Mouse (Mus musculus) embryonic facial prominence, embryonic 14.5 days (tissue): ENCODE results near the gene Zfp729a. TPM values are rescaled to one million over a fixed set of nuclear protein-coding genes. Genes with fewer than 3 reads are reported as not detected.
A peak's percentile ranks its signal among the peaks of the same experiment; 100 is the strongest.
"Not testable (repeated sequence)": the region's sequence is repeated elsewhere in the genome, so short reads cannot be mapped to it uniquely, and the experiment has no call there.

ENCODE experiments used
- ATAC-seq: fragments of 200-750 bp; cut with Nextera tagmentation; 2 replicates; pipeline ENCODE4 v1.8.0; 2017; ENCODE audit warnings: low read depth, moderate number of reproducible peaks, moderate TSS enrichment
- DNase-seq: peaks from one replicate; pipeline ENCODE4 v3.0.0-alpha.2; 2015; ENCODE audit warnings: low spot score
- H3K27ac ChIP-seq: fragments of 300-500 bp; sonication (generic); replicated peaks from 2 replicates; pipeline ENCODE4 v1.5.1; 2014; ENCODE audit warnings: low read depth, mild to moderate bottlenecking, low read length, moderate library complexity
- H3K27me3 ChIP-seq: fragments of 300-500 bp; sonication (generic); replicated peaks from 2 replicates; pipeline ENCODE4 v1.6.1; 2014; ENCODE audit warnings: low read length; ENCODE audit not compliant: control insufficient read depth, insufficient read depth
- H3K36me3 ChIP-seq: fragments of 300-500 bp; sonication (generic); 2 replicates; pipeline ENCODE4 v1.6.1; 2014; ENCODE audit warnings: low read length, mixed read lengths; ENCODE audit not compliant: control insufficient read depth, insufficient read depth
- H3K4me1 ChIP-seq: fragments of 300-500 bp; sonication (generic); 2 replicates; pipeline ENCODE4 v1.6.1; 2014; ENCODE audit warnings: antibody characterized with exemption, low read length; ENCODE audit not compliant: control insufficient read depth, insufficient read depth
- H3K4me2 ChIP-seq: fragments of 300-500 bp; sonication (generic); 2 replicates; pipeline ENCODE4 v1.6.1; 2014; ENCODE audit warnings: low read depth, mild to moderate bottlenecking, low read length, moderate library complexity, mixed read lengths
- H3K4me3 ChIP-seq: fragments of 300-500 bp; sonication (generic); 2 replicates; pipeline ENCODE4 v1.5.1; 2014; ENCODE audit warnings: low read depth, mild to moderate bottlenecking, low read length
- H3K9ac ChIP-seq: fragments of 300-500 bp; sonication (generic); 2 replicates; pipeline ENCODE4 v1.6.1; 2014; ENCODE audit warnings: low read depth, mild to moderate bottlenecking, low read length, moderate library complexity, mixed read lengths
- H3K9me3 ChIP-seq: fragments of 300-500 bp; sonication (generic); 2 replicates; pipeline ENCODE4 v1.6.1; 2016; ENCODE audit warnings: low read length; ENCODE audit not compliant: control insufficient read depth
- WGBS: fragments of 180-500 bp; shearing (Covaris S2); extraction: QIAGEN DNeasy Blood & Tissue Kit; methylation state at CpG from one replicate; pipeline ENCODE4 v1.1.7; 2014; 5-methylcytosine and 5-hydroxymethylcytosine counted together
- polyA plus RNA-seq: library from polyadenylated mRNA; unstranded; fragments of >200 nt; fragmentation: Nextera tagmentation; extraction: Ambion mirVana; gene quantifications from 2 replicates; pipeline ENCODE4 v1.2.1, GENCODE M21; 2014

Gene Zfp729a
- 3.9 and 4.3 TPM in 2 replicates for polyA plus RNA-seq

GRCm38 (mm10) chr13:67637294-67638007 lies at the start of gene Zfp729a, which contains the start of gene Gm49345:
Gene Zfp729a (minus strand): TSS chr13:67637791.
Gene Gm49345 (minus strand): TSS chr13:67637769.
- H3K36me3 ChIP-seq, result no peaks in the 10 kb centered on the region
- peak within 1 kb of the TSS; percentile 57; the same call in 1 of the 2 replicates for H3K27ac ChIP-seq
- H3K4me3 ChIP-seq, result peak within 1 kb of the TSS; percentile 71
- DNase-seq (peak; percentile 97), ATAC-seq (peak; percentile 100)
- WGBS, result under 1% methylated on average over 18 of the region's 19 CpGs
- peak within 1 kb of the TSS; percentile 73 for H3K9ac ChIP-seq
- H3K9me3 ChIP-seq, result no peaks in the 10 kb centered on the region
- peak within 1 kb of the TSS; percentile 44 for H3K4me2 ChIP-seq
- H3K4me1 ChIP-seq, result no peaks in the 10 kb centered on the region
- H3K27me3 ChIP-seq, result no peaks in the 10 kb centered on the region

GRCm38 (mm10) chr13:67686971-67687370 lies 49.4 kb upstream of the Zfp729a start, which contains the start of gene Zfp738:
Gene Zfp738 (minus strand): TSS chr13:67687071.
- H3K27ac ChIP-seq, result no peak within 1 kb of the TSS
- H3K36me3 ChIP-seq, result no peaks in the 10 kb centered on the region
- no peak for DNase-seq
- no peak within 1 kb of the TSS for H3K4me3 ChIP-seq
- no peaks in the 10 kb centered on the region for H3K9me3 ChIP-seq
- no peak for ATAC-seq
- no peaks in the 10 kb centered on the region for H3K4me1 ChIP-seq
- H3K9ac ChIP-seq, result no peak within 1 kb of the TSS
- WGBS, result 84% methylated on average over 4 of the region's 4 CpGs
- no peaks in the 10 kb centered on the region for H3K27me3 ChIP-seq
- H3K4me2 ChIP-seq, result no peak within 1 kb of the TSS

DNA sequence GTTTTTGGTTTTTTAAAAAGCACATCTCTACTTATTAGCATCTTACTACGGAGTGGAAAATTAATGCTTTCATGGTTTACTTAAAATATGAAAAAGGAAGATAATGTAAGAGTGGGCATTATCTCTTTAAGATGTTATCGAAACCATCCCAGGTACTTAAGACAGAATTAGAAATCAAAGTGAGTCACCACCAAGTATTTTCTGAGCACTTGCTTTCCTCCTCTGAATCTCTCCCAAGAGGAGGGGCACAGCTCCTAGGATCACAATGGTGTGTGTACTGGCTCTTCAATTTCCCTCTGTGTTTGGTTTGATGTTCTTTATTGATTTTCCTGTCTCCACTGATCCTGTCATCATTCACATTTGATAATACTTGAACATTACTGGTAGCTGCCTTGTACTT lies 46.2 kb upstream of the Zfp729a start:
- Histone ChIP-seq H3K4me2 (peak overlapping the region; percentile 70), H3K9ac (peak overlapping the region; percentile 86), H3K4me3 (peak overlapping the region; percentile 75), H3K27ac (peak overlapping the region; percentile 44)
- H3K27me3 ChIP-seq, H3K9me3 ChIP-seq, H3K4me1 ChIP-seq, H3K36me3 ChIP-seq: not testable (repeated sequence)
- 71% methylated on average over 2 of the region's 2 CpGs for WGBS
- DNase-seq, result peak; percentile 1
- ATAC-seq, result peak; percentile 38

GRCm38 (mm10) chr13:67682959-67683735 lies 45.6 kb upstream of the Zfp729a start:
- DNase-seq (peak; percentile 96), ATAC-seq (peak; percentile 100)
- peak overlapping the region; percentile 52 for H3K27ac ChIP-seq
- H3K9ac ChIP-seq, result peak overlapping the region; percentile 86
- WGBS, result 16% methylated on average over 16 of the region's 16 CpGs
- H3K9me3 ChIP-seq, H3K27me3 ChIP-seq, H3K36me3 ChIP-seq, H3K4me1 ChIP-seq: not testable (repeated sequence)
- H3K4me2 ChIP-seq, result peak overlapping the region; percentile 70
- H3K4me3 ChIP-seq, result peak overlapping the region; percentile 75

DNA sequence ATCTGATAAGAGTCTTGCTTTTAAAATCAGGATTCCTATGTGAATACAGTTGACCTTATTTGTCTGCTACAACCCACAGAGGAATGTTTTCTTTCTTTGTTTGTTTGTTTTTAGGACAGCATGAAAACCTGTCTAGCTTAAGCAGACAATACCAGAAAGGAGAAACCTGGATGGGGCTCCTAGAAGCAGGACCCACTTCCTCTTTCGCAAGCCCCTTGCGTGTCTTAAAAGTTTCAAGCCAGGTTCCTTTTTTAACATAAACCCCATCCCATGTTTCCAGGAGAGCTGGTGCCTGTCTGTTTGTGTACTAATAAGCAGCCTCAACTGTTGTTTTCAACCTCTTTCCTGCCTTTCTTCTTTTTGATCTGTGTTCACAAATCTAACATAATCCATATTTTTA lies 37.3 kb upstream of the Zfp729a start:
- Histone ChIP-seq H3K9me3 (no peaks in the 10 kb centered on the region), H3K4me1 (no peaks in the 10 kb centered on the region), H3K4me2 (no peak overlapping the region), H3K4me3 (no peak overlapping the region), H3K27me3 (no peaks in the 10 kb centered on the region), H3K27ac (no peak overlapping the region), H3K36me3 (peaks cover 6% of the 10 kb centered on the region), H3K9ac (no peak overlapping the region)
- no peak for DNase-seq
- no peak for ATAC-seq
- WGBS, result 97% methylated on average over 2 of the region's 2 CpGs

GRCm38 (mm10) chr13:67652496-67652895 lies 14.9 kb upstream of the Zfp729a start:
- H3K36me3 ChIP-seq, result no peaks in the 10 kb centered on the region
- no peaks in the 10 kb centered on the region for H3K9me3 ChIP-seq
- H3K9ac ChIP-seq, result no peak overlapping the region
- no peak for DNase-seq
- H3K4me1 ChIP-seq, result no peaks in the 10 kb centered on the region
- no peak overlapping the region for H3K27ac ChIP-seq
- H3K27me3 ChIP-seq, result no peaks in the 10 kb centered on the region
- no peak overlapping the region for H3K4me3 ChIP-seq
- no peak overlapping the region for H3K4me2 ChIP-seq
- no peak for ATAC-seq
- 45% methylated on average over 3 of the region's 3 CpGs for whole genome bisulfite sequencing

- DNase-seq, result no peak
- Histone ChIP-seq H3K27me3 (no peaks in the 10 kb centered on the region), H3K4me2 (no peak overlapping the region), H3K27ac (no peak overlapping the region), H3K36me3 (no peaks in the 10 kb centered on the region), H3K4me3 (peak overlapping the region; percentile 76; the same call in 1 of the 2 replicates), H3K9ac (no peak overlapping the region), H3K4me1 (peaks cover 5% of the 10 kb centered on the region; the same call in 1 of the 2 replicates), H3K9me3 (peaks cover 5% of the 10 kb centered on the region; the same call in 1 of the 2 replicates)
- no peak for ATAC-seq
- 89% methylated on average over 4 of the region's 4 CpGs for WGBS
These were observed 27.5 kb downstream of the Zfp729a start for GRCm38 (mm10) chr13:67610108-67610507.

DNA sequence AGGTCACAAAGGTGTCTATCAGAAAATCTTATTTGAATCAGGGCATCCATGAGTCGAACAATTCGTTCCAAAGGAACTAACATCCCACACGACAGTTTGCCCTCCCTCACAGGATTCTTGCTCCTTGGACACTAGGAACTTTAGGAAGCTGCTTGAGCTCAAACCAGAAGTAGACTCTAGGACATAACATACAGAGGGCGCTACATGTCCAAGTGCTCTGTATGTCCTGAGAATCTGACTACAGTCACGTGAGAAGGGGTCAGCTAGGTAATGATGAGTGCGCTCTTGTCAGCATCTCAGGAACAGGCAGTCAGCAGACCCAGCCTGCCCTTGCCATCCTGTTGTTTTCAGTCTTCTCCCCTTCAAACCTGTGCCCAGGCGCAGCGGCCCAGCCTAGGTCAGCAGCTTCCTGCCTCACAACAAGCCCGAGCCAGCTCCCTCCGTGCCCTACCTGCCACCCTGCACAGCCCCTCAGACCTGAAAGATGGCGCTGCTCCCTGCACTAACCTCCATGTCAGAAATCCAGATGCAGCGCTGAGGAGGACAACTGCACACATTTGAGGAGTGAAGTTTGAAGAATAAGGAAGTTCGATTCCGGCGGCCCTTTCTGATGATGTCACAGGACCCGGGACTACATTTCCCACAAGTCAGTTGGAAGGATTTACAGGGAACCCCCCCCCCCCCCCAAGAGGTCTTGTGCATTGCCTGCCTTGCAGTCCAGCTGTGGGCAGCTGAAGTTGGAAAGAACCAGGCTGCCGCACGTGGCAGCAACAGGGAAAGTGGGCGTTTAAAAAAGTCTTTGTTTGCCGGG lies 28.3 kb downstream of the Zfp729a start, which contains the start of gene Zfp729b:
TSS of gene Zfp729b (minus strand) at position 642 of the 811 bp plus-strand sequence.
- Histone ChIP-seq H3K9ac (peak within 1 kb of the TSS; percentile 82), H3K4me1 (peaks cover 5% of the 10 kb centered on the region; the same call in 1 of the 2 replicates), H3K27ac (peak within 1 kb of the TSS; percentile 68), H3K9me3 (peaks cover 5% of the 10 kb centered on the region; the same call in 1 of the 2 replicates), H3K36me3 (no peaks in the 10 kb centered on the region), H3K4me2 (peak within 1 kb of the TSS; percentile 64), H3K27me3 (no peaks in the 10 kb centered on the region), H3K4me3 (peak within 1 kb of the TSS; percentile 76)
- ATAC-seq (peak; percentile 97), DNase-seq (peak; percentile 95)
- WGBS, result 4% methylated on average over 20 of the region's 20 CpGs
